ENCODE assay signal across 8 mouse cellular contexts in the genomic region with DNA sequence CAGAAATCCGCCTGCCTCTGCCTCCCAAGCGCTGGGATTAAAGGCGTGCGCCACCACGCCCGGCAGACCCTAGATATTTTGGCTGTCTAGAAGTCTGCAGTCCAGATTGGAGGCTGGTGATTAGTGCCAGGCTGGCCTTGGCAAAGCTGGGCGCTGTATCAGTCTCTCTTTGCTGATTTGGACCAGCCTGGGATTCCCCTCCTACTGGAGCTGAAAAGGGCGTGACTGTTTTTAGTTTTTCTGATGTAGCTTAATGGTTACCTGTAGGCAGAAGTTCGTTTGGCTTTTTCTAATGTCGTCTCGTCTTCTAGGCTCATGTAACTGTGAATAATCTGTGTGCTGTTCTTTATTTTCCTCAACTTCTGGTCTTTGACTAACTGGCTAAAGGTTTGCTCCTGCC. TPM values are rescaled to one million over a fixed set of nuclear protein-coding genes. Genes with fewer than 3 reads are reported as not detected.
A peak's percentile ranks its signal among the peaks of the same experiment; 100 is the strongest.
DNase-seq lines count a peak whose midpoint lies in the region; ATAC-seq and TF ChIP-seq lines count a peak whose summit lies in the region.

No protein-coding gene starts in this region.

- H3K4me1 ChIP-seq in heart, embryonic 13.5 days: peaks cover 38% of the 10 kb centered on the region
- H3K4me1 ChIP-seq in heart, adult 2 months (ENCODE audit: control insufficient read depth, insufficient read depth, low read length): peaks cover 2% of the 10 kb centered on the region
- peaks cover 49% of the 10 kb centered on the region for H3K4me1 ChIP-seq in G1E (ENCODE audit: insufficient read depth, low read depth, low read length)
- peaks cover 2% of the 10 kb centered on the region; the same call in 1 of the 2 replicates for H3K4me1 ChIP-seq in hindbrain, embryonic 11.5 days (replicated peaks; ENCODE audit: control insufficient read depth, insufficient read depth, low read length)
- peaks cover 24% of the 10 kb centered on the region for H3K4me1 ChIP-seq in midbrain, embryonic 12.5 days

- no peak for DNase-seq in heart, adult 2 months
- DNase-seq in G1E (ENCODE audit: low spot score): no peak
- DNase-seq in hindbrain, embryonic 11.5 days (ENCODE audit: low spot score): no peak
- DNase-seq in adrenal gland, adult 8-10 months: no peak
- DNase-seq in left cerebral cortex, postnatal 14 days (ENCODE audit: low spot score in 2 of 2): no peak
- DNase-seq in kidney, adult 9 months: no peak

- H3K36me3 ChIP-seq in heart, embryonic 13.5 days: peaks cover 26% of the 10 kb centered on the region
- H3K36me3 ChIP-seq in heart, adult 2 months (ENCODE audit: control insufficient read depth, insufficient read depth, low read length): no peaks in the 10 kb centered on the region
- peaks cover 44% of the 10 kb centered on the region for H3K36me3 ChIP-seq in G1E (replicated peaks)
- H3K36me3 ChIP-seq in hindbrain, embryonic 11.5 days (ENCODE audit: control insufficient read depth, insufficient read depth, low read length): no peaks in the 10 kb centered on the region
- H3K36me3 ChIP-seq in midbrain, embryonic 12.5 days: peaks cover 20% of the 10 kb centered on the region; the same call in 1 of the 2 replicates

- H3K79me2 ChIP-seq in heart, adult 2 months (replicated peaks; ENCODE audit: control insufficient read depth, insufficient read depth, low read length): peaks cover 5% of the 10 kb centered on the region

- 52% methylated on average over 11 of the region's 11 CpGs for WGBS in heart, embryonic 13.5 days
- WGBS in heart, adult 2 months: 44% methylated on average over 11 of the region's 11 CpGs
- 68% methylated on average over 11 of the region's 11 CpGs for WGBS in hindbrain, embryonic 11.5 days
- 69% methylated on average over 11 of the region's 11 CpGs for WGBS in midbrain, embryonic 12.5 days

- peak overlapping the region; percentile 92; the same call in 1 of the 2 replicates for H3K27ac ChIP-seq in heart, embryonic 13.5 days (replicated peaks)
- no peak overlapping the region for H3K27ac ChIP-seq in heart, adult 2 months
- H3K27ac ChIP-seq in hindbrain, embryonic 11.5 days (ENCODE audit: low read depth, low read length): no peak overlapping the region
- H3K27ac ChIP-seq in midbrain, embryonic 12.5 days (replicated peaks): no peak overlapping the region

- peak overlapping the region; percentile 94 for H3K4me3 ChIP-seq in heart, embryonic 13.5 days
- H3K4me3 ChIP-seq in heart, adult 2 months: no peak overlapping the region
- H3K4me3 ChIP-seq in G1E (ENCODE audit: low read depth, low read length): peak overlapping the region; percentile 98; the same call in 1 of the 2 replicates
- H3K4me3 ChIP-seq in hindbrain, embryonic 11.5 days (ENCODE audit: low read depth, low read length): peak overlapping the region; percentile 95
- peak overlapping the region; percentile 95 for H3K4me3 ChIP-seq in midbrain, embryonic 12.5 days

- no peak for TF ChIP-seq EP300 in heart, adult 2 months (IDR thresholded peaks at IDR 0.05; ENCODE audit: insufficient read depth, low read depth, low read length)

- H3K9me3 ChIP-seq in heart, embryonic 13.5 days: no peaks in the 10 kb centered on the region
- H3K9me3 ChIP-seq in G1E (replicated peaks): no peaks in the 10 kb centered on the region
- no peaks in the 10 kb centered on the region for H3K9me3 ChIP-seq in hindbrain, embryonic 11.5 days (ENCODE audit: control insufficient read depth, low read length)
- H3K9me3 ChIP-seq in midbrain, embryonic 12.5 days: no peaks in the 10 kb centered on the region

- intact Hi-C loops in heart, adult 2 months (cut with DNase I): loop anchor here (5.0 kb wide), 1 partner anchor 127 kb away; no protein-coding TSS in a partner anchor
- intact Hi-C loops in left cerebral cortex, postnatal 14 days (cut with DNase I): no loop called here

- peak overlapping the region; percentile 82 for H3K4me2 ChIP-seq in heart, embryonic 13.5 days
- H3K4me2 ChIP-seq in hindbrain, embryonic 11.5 days (replicated peaks; ENCODE audit: low read depth, low read length): peak overlapping the region; percentile 76
- peak overlapping the region; percentile 82 for H3K4me2 ChIP-seq in midbrain, embryonic 12.5 days (replicated peaks)

- TF ChIP-seq CTCF in heart, adult 2 months (IDR thresholded peaks at IDR 0.05): no peak
- TF ChIP-seq CTCF in G1E (IDR thresholded peaks at IDR 0.05; ENCODE audit: low read depth, low read length): no peak

- ATAC-seq in heart, embryonic 13.5 days (ENCODE audit: extremely low read depth, insufficient number of reproducible peaks, low FRiP score, low TSS enrichment): no peak
- no peak for ATAC-seq in G1E (ENCODE audit: extremely low read depth, insufficient number of reproducible peaks, low FRiP score, poor library complexity, severe bottlenecking)
- no peak for ATAC-seq in hindbrain, embryonic 11.5 days (ENCODE audit: low FRiP score)
- ATAC-seq in midbrain, embryonic 12.5 days (ENCODE audit: low FRiP score, low read depth): no peak

- no peaks in the 10 kb centered on the region for H3K27me3 ChIP-seq in heart, embryonic 13.5 days (replicated peaks)
- no peaks in the 10 kb centered on the region for H3K27me3 ChIP-seq in heart, adult 2 months (ENCODE audit: control insufficient read depth, insufficient read depth, low read length)
- H3K27me3 ChIP-seq in G1E (ENCODE audit: insufficient read depth, low read length): peaks cover 8% of the 10 kb centered on the region
- H3K27me3 ChIP-seq in hindbrain, embryonic 11.5 days (ENCODE audit: control insufficient read depth, insufficient read depth, low read length): 0 out of 2 replicates have a peak, but pooled peaks cover 2% of the 10 kb centered on the region
- H3K27me3 ChIP-seq in midbrain, embryonic 12.5 days: no peaks in the 10 kb centered on the region

- peak overlapping the region; percentile 94 for H3K9ac ChIP-seq in heart, embryonic 13.5 days
- H3K9ac ChIP-seq in heart, adult 2 months (ENCODE audit: low read depth, low read length): no peak overlapping the region
- H3K9ac ChIP-seq in hindbrain, embryonic 11.5 days (ENCODE audit: low read depth, low read length): peak overlapping the region; percentile 92
- peak overlapping the region; percentile 91 for H3K9ac ChIP-seq in midbrain, embryonic 12.5 days (replicated peaks)

- no peak for TF ChIP-seq POLR2A in heart, adult 2 months (IDR thresholded peaks at IDR 0.05; ENCODE audit: insufficient read depth, low read depth, low read length)

RNA-seq across cellular contexts. Expression of a gene that starts 1.4 kb away (rescaled TPM):
- polyA plus RNA-seq in heart, embryonic 13.5 days (2015; fragmentation: Nextera tagmentation; extraction: Ambion mirVana): 115 and 120 TPM in 2 replicates
- total RNA-seq in heart, adult 2 months (2021): 10 to 100 TPM; 27.7 to 29.0 TPM
- 22.6 and 29.0 TPM in 2 replicates for polyA plus RNA-seq in heart, adult 2 months (2012; rRNA removed)
- 87.9 and 94.1 TPM in 2 replicates for total RNA-seq in G1E (2014; fragmentation: Nextera tagmentation)
- 79.7 and 81.3 TPM in 2 replicates for total RNA-seq in G1E (2017)
- polyA plus RNA-seq in G1E (2012): 123 and 138 TPM in 2 replicates
- 232 and 254 TPM in 2 replicates for polyA plus RNA-seq in hindbrain, embryonic 11.5 days (2014; fragmentation: Nextera tagmentation; extraction: Ambion mirVana)
- 314 and 322 TPM in 2 replicates for polyA plus RNA-seq in midbrain, embryonic 12.5 days (2016; fragmentation: Nextera tagmentation; extraction: Ambion mirVana)
- total RNA-seq in adrenal gland, adult 8-10 months (2022): 10 to 100 TPM; 47.3 to 86.4 (median 66.0) TPM
- 10 to 100 TPM; 69.8 to 78.8 TPM for total RNA-seq in left cerebral cortex, postnatal 14 days (2021)

RNA-seq across cellular contexts. Expression of a gene that starts 42.6 kb away (rescaled TPM):
- polyA plus RNA-seq in heart, embryonic 13.5 days (2015; fragmentation: Nextera tagmentation; extraction: Ambion mirVana): 27.6 and 28.6 TPM in 2 replicates
- 1 to 10 TPM; 8.3 to 8.5 TPM for total RNA-seq in heart, adult 2 months (2021)
- 19.2 and 20.8 TPM in 2 replicates for polyA plus RNA-seq in heart, adult 2 months (2012; rRNA removed)
- total RNA-seq in G1E (2014; fragmentation: Nextera tagmentation) (20.7 and 26.4 TPM in 2 replicates), G1E (2017) (34.3 and 43.8 TPM in 2 replicates)
- 70.9 and 72.7 TPM in 2 replicates for polyA plus RNA-seq in G1E (2012)
- 47.5 and 48.9 TPM in 2 replicates for polyA plus RNA-seq in hindbrain, embryonic 11.5 days (2014; fragmentation: Nextera tagmentation; extraction: Ambion mirVana)
- polyA plus RNA-seq in midbrain, embryonic 12.5 days (2016; fragmentation: Nextera tagmentation; extraction: Ambion mirVana): 45.3 and 50.7 TPM in 2 replicates
- total RNA-seq in adrenal gland, adult 8-10 months (2022): 10 to 100 TPM; 18.2 to 23.4 (median 19.0) TPM
- total RNA-seq in left cerebral cortex, postnatal 14 days (2021): 10 to 100 TPM; 24.3 to 26.2 TPM

RNA-seq across cellular contexts. Expression of a gene that starts 48.6 kb away (rescaled TPM):
- 56.9 and 60.3 TPM in 2 replicates for polyA plus RNA-seq in heart, embryonic 13.5 days (2015; fragmentation: Nextera tagmentation; extraction: Ambion mirVana)
- 10 to 100 TPM; 77.0 to 89.5 TPM for total RNA-seq in heart, adult 2 months (2021)
- polyA plus RNA-seq in heart, adult 2 months (2012; rRNA removed): 86.8 and 148 TPM in 2 replicates
- 42.2 and 52.7 TPM in 2 replicates for total RNA-seq in G1E (2014; fragmentation: Nextera tagmentation)
- total RNA-seq in G1E (2017): 35.5 and 35.7 TPM in 2 replicates
- 45.4 and 56.8 TPM in 2 replicates for polyA plus RNA-seq in G1E (2012)
- 60.4 and 66.4 TPM in 2 replicates for polyA plus RNA-seq in hindbrain, embryonic 11.5 days (2014; fragmentation: Nextera tagmentation; extraction: Ambion mirVana)
- polyA plus RNA-seq in midbrain, embryonic 12.5 days (2016; fragmentation: Nextera tagmentation; extraction: Ambion mirVana): 71.3 and 74.1 TPM in 2 replicates
- total RNA-seq in adrenal gland, adult 8-10 months (2022): 100 to 1,000 TPM in 1 of 4 experiments, 10 to 100 TPM in 3; 39.0 to 103 (median 67.3) TPM
- total RNA-seq in left cerebral cortex, postnatal 14 days (2021): 10 to 100 TPM; 56.2 to 56.5 TPM

RNA-seq across cellular contexts. Expression of a gene that starts 55.6 kb away (rescaled TPM):
- polyA plus RNA-seq in heart, embryonic 13.5 days (2015; fragmentation: Nextera tagmentation; extraction: Ambion mirVana): 66.8 and 67.6 TPM in 2 replicates
- total RNA-seq in heart, adult 2 months (2021): 10 to 100 TPM; 63.9 to 64.8 TPM
- 52.1 and 68.2 TPM in 2 replicates for polyA plus RNA-seq in heart, adult 2 months (2012; rRNA removed)
- total RNA-seq in G1E (2014; fragmentation: Nextera tagmentation) (193 and 214 TPM in 2 replicates), G1E (2017) (72.7 and 74.3 TPM in 2 replicates)
- polyA plus RNA-seq in G1E (2012): 427 and 533 TPM in 2 replicates
- polyA plus RNA-seq in hindbrain, embryonic 11.5 days (2014; fragmentation: Nextera tagmentation; extraction: Ambion mirVana): 59.2 and 64.8 TPM in 2 replicates
- polyA plus RNA-seq in midbrain, embryonic 12.5 days (2016; fragmentation: Nextera tagmentation; extraction: Ambion mirVana): 76.6 and 76.7 TPM in 2 replicates
- 100 to 1,000 TPM; 106 to 132 (median 114) TPM for total RNA-seq in adrenal gland, adult 8-10 months (2022)
- 10 to 100 TPM; 55.8 to 65.8 TPM for total RNA-seq in left cerebral cortex, postnatal 14 days (2021)

RNA-seq across cellular contexts. Expression of a gene that starts 56.9 kb away (rescaled TPM):
- 1.7 and 2.1 TPM in 2 replicates for polyA plus RNA-seq in heart, embryonic 13.5 days (2015; fragmentation: Nextera tagmentation; extraction: Ambion mirVana)
- not detected for total RNA-seq in heart, adult 2 months (2021)
- polyA plus RNA-seq in heart, adult 2 months (2012; rRNA removed): 1.0 TPM in 1 of 2 replicates, not detected in the other
- total RNA-seq in G1E (2014; fragmentation: Nextera tagmentation) (not detected in 2 replicates), G1E (2017) (0.16 TPM in 1 of 2 replicates, not detected in the other)
- polyA plus RNA-seq in G1E (2012): not detected in 2 replicates
- 3.4 and 5.0 TPM in 2 replicates for polyA plus RNA-seq in hindbrain, embryonic 11.5 days (2014; fragmentation: Nextera tagmentation; extraction: Ambion mirVana)
- polyA plus RNA-seq in midbrain, embryonic 12.5 days (2016; fragmentation: Nextera tagmentation; extraction: Ambion mirVana): 0.39 and 0.78 TPM in 2 replicates
- under 1 TPM in 1 of 4 experiments, not detected in 3; 0.23 TPM for total RNA-seq in adrenal gland, adult 8-10 months (2022)
- total RNA-seq in left cerebral cortex, postnatal 14 days (2021): 1 to 10 TPM in 1 of 2 experiments, under 1 TPM in 1; 0.13 to 2.3 TPM
